Comparison of ENCODE assay signal across 9 mouse cellular contexts in the genomic region with DNA sequence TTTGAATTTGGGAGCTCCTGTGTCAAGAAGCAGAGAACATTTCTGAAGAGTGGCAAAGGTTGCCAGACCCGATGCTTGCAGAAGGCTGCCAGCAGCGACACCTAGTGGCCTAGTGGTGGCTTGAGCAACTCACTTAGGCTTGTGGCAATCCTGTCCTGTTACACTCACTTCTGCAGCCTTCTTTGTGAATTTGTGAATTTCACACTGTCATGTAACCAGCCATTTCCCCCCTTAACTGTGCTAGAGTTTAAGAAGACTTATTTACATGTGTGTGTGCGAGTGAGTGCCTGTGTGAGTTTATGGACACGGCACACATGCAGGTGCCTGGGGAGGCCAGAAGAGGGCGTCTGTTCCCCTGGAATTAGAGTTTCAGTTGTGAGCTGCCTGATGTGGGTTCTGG. TPM values are rescaled to one million over a fixed set of nuclear protein-coding genes. Genes with fewer than 3 reads are reported as not detected.
DNase-seq lines count a peak whose midpoint lies in the region; ATAC-seq lines count a peak whose summit lies in the region.
"Had no signal": no experiment of that assay in that cellular context is flagged by ENCODE, and none has a peak within 500 bp of the region (broad histone marks: within the 10 kb centered on the region; RNA-seq: fewer than 3 reads in every experiment).

No protein-coding gene starts in this region.

- DNase-seq in forebrain, embryonic 14.5 days (ENCODE audit: low spot score), result peak; percentile 88
- peak; percentile 84 to 89 for DNase-seq in adrenal gland, adult 18-20 months (ENCODE audit: low spot score in 2 of 2)
- peak; percentile 90 for DNase-seq in heart, embryonic 10.5 days (ENCODE audit: low spot score)
- peak; percentile 80 to 84 for DNase-seq in layer of hippocampus, postnatal 14 days (ENCODE audit: low spot score in 2 of 2)
- peak; percentile 85 for DNase-seq in mesoderm, embryonic 11.5 days (ENCODE audit: low read depth, low spot score)
- DNase-seq in spleen, postnatal 4 days (ENCODE audit: low spot score in 2 of 2), result peak; percentile 77 to 92

- no peak overlapping the region for H3K4me2 ChIP-seq in forebrain, embryonic 14.5 days (ENCODE audit: low read length)
- no peak overlapping the region for H3K4me2 ChIP-seq in forebrain, embryonic 15.5 days (replicated peaks)

- no peaks in the 10 kb centered on the region for H3K9me3 ChIP-seq in forebrain, embryonic 14.5 days (replicated peaks; ENCODE audit: control insufficient read depth, low read length)
- H3K9me3 ChIP-seq in forebrain, embryonic 15.5 days, result no peaks in the 10 kb centered on the region
- no peaks in the 10 kb centered on the region for H3K9me3 ChIP-seq in heart, embryonic 10.5 days

- no peaks in the 10 kb centered on the region for H3K4me1 ChIP-seq in forebrain, embryonic 14.5 days (ENCODE audit: control insufficient read depth, insufficient read depth, low read length)
- no peaks in the 10 kb centered on the region for H3K4me1 ChIP-seq in forebrain, embryonic 15.5 days
- 0 out of 2 replicates have a peak, but pooled peaks cover 3% of the 10 kb centered on the region for H3K4me1 ChIP-seq in heart, embryonic 10.5 days

- 41% methylated on average over 5 of the region's 5 CpGs for WGBS in forebrain, embryonic 14.5 days
- WGBS in forebrain, embryonic 15.5 days, result 46% methylated on average over 5 of the region's 5 CpGs
- 41% methylated on average over 5 of the region's 5 CpGs for WGBS in heart, embryonic 10.5 days

- H3K27me3 ChIP-seq in forebrain, embryonic 14.5 days (replicated peaks; ENCODE audit: control insufficient read depth, insufficient read depth, low read length), result no peaks in the 10 kb centered on the region
- H3K27me3 ChIP-seq in forebrain, embryonic 15.5 days, result no peaks in the 10 kb centered on the region
- peaks cover 35% of the 10 kb centered on the region; the same call in 1 of the 2 replicates for H3K27me3 ChIP-seq in heart, embryonic 10.5 days (ENCODE audit: insufficient read depth, poor library complexity, severe bottlenecking)

- no peaks in the 10 kb centered on the region for H3K36me3 ChIP-seq in forebrain, embryonic 14.5 days (ENCODE audit: control insufficient read depth, insufficient read depth, low read length)
- no peaks in the 10 kb centered on the region for H3K36me3 ChIP-seq in forebrain, embryonic 15.5 days
- no peaks in the 10 kb centered on the region for H3K36me3 ChIP-seq in heart, embryonic 10.5 days

- H3K4me3 ChIP-seq in forebrain, embryonic 14.5 days (ENCODE audit: low read depth, low read length), result no peak overlapping the region
- no peak overlapping the region for H3K4me3 ChIP-seq in forebrain, embryonic 15.5 days
- H3K4me3 ChIP-seq in heart, embryonic 10.5 days, result no peak overlapping the region
- H3K4me3 ChIP-seq: megakaryocyte, embryonic 14.5 days had no signal

- ATAC-seq in forebrain, embryonic 14.5 days, result no peak
- ATAC-seq in forebrain, embryonic 15.5 days (replicated peaks), result no peak
- ATAC-seq in common myeloid progenitor, adult 5-6 weeks (replicated peaks; ENCODE audit: low read depth, poor library complexity, severe bottlenecking), result peak; percentile 76

- no peak overlapping the region for H3K9ac ChIP-seq in forebrain, embryonic 14.5 days (ENCODE audit: low read length)
- H3K9ac ChIP-seq in forebrain, embryonic 15.5 days (replicated peaks), result no peak overlapping the region

- no peak overlapping the region for H3K27ac ChIP-seq in forebrain, embryonic 14.5 days (ENCODE audit: low read depth, low read length)
- H3K27ac ChIP-seq in forebrain, embryonic 15.5 days (replicated peaks), result no peak overlapping the region
- H3K27ac ChIP-seq in heart, embryonic 10.5 days, result no peak overlapping the region

RNA-seq across cellular contexts. Expression of a gene that starts 10.9 kb away (rescaled TPM):
- 0.98 and 1.1 TPM in 2 replicates for polyA plus RNA-seq in forebrain, embryonic 14.5 days (2014; fragmentation: Nextera tagmentation; extraction: Ambion mirVana)
- 3.2 and 3.6 TPM in 2 replicates for polyA plus RNA-seq in forebrain, embryonic 15.5 days (2015; fragmentation: Nextera tagmentation; extraction: Ambion mirVana)
- total RNA-seq in adrenal gland, adult 18-20 months (2021), result 1 to 10 TPM in 1 of 2 experiments, under 1 TPM in 1; 0.53 to 1.1 TPM
- 0.49 and 0.78 TPM in 2 replicates for total RNA-seq in common myeloid progenitor, adult 5-6 weeks (2017)
- 0.51 and 2.4 TPM in 2 replicates for polyA plus RNA-seq in heart, embryonic 10.5 days (2016; fragmentation: Nextera tagmentation; extraction: Ambion mirVana)
- total RNA-seq in layer of hippocampus, postnatal 14 days (2021), result 10 to 100 TPM; 26.1 to 32.9 TPM

RNA-seq across cellular contexts. Expression of a gene that starts 19.2 kb away (rescaled TPM):
- polyA plus RNA-seq in forebrain, embryonic 14.5 days (2014; fragmentation: Nextera tagmentation; extraction: Ambion mirVana), result 9.2 and 12.9 TPM in 2 replicates
- 14.9 and 17.7 TPM in 2 replicates for polyA plus RNA-seq in forebrain, embryonic 15.5 days (2015; fragmentation: Nextera tagmentation; extraction: Ambion mirVana)
- total RNA-seq in adrenal gland, adult 18-20 months (2021), result 1 to 10 TPM; 2.4 to 2.9 TPM
- total RNA-seq in common myeloid progenitor, adult 5-6 weeks (2017), result 4.1 and 4.8 TPM in 2 replicates
- polyA plus RNA-seq in heart, embryonic 10.5 days (2016; fragmentation: Nextera tagmentation; extraction: Ambion mirVana), result 10.0 and 10.4 TPM in 2 replicates
- 10 to 100 TPM in 1 of 2 experiments, 1 to 10 TPM in 1; 9.3 to 12.6 TPM for total RNA-seq in layer of hippocampus, postnatal 14 days (2021)

RNA-seq across cellular contexts. Expression of a gene that starts 27.9 kb away (rescaled TPM):
- 4.5 and 6.3 TPM in 2 replicates for polyA plus RNA-seq in forebrain, embryonic 14.5 days (2014; fragmentation: Nextera tagmentation; extraction: Ambion mirVana)
- polyA plus RNA-seq in forebrain, embryonic 15.5 days (2015; fragmentation: Nextera tagmentation; extraction: Ambion mirVana), result 5.7 and 6.1 TPM in 2 replicates
- 10 to 100 TPM in 1 of 2 experiments, 1 to 10 TPM in 1; 7.4 to 22.5 TPM for total RNA-seq in adrenal gland, adult 18-20 months (2021)
- total RNA-seq in common myeloid progenitor, adult 5-6 weeks (2017), result 0.41 and 0.82 TPM in 2 replicates
- polyA plus RNA-seq in heart, embryonic 10.5 days (2016; fragmentation: Nextera tagmentation; extraction: Ambion mirVana), result 10.7 and 15.0 TPM in 2 replicates
- total RNA-seq in layer of hippocampus, postnatal 14 days (2021), result 1 to 10 TPM; 2.7 to 2.9 TPM

RNA-seq across cellular contexts. Expression of a gene that starts 36.0 kb away (rescaled TPM):
- 202 and 245 TPM in 2 replicates for polyA plus RNA-seq in forebrain, embryonic 14.5 days (2014; fragmentation: Nextera tagmentation; extraction: Ambion mirVana)
- 191 and 199 TPM in 2 replicates for polyA plus RNA-seq in forebrain, embryonic 15.5 days (2015; fragmentation: Nextera tagmentation; extraction: Ambion mirVana)
- 10 to 100 TPM; 33.7 to 37.3 TPM for total RNA-seq in adrenal gland, adult 18-20 months (2021)
- total RNA-seq in common myeloid progenitor, adult 5-6 weeks (2017), result 43.5 and 49.9 TPM in 2 replicates
- polyA plus RNA-seq in heart, embryonic 10.5 days (2016; fragmentation: Nextera tagmentation; extraction: Ambion mirVana), result 142 and 153 TPM in 2 replicates
- total RNA-seq in layer of hippocampus, postnatal 14 days (2021), result 10 to 100 TPM; 42.3 to 47.7 TPM

RNA-seq across cellular contexts. Expression of a gene that starts 37.9 kb away (rescaled TPM):
- 11.1 and 11.9 TPM in 2 replicates for polyA plus RNA-seq in forebrain, embryonic 14.5 days (2014; fragmentation: Nextera tagmentation; extraction: Ambion mirVana)
- 12.9 and 13.0 TPM in 2 replicates for polyA plus RNA-seq in forebrain, embryonic 15.5 days (2015; fragmentation: Nextera tagmentation; extraction: Ambion mirVana)
- total RNA-seq in adrenal gland, adult 18-20 months (2021), result 1 to 10 TPM; 4.3 to 5.3 TPM
- not detected in 2 replicates for total RNA-seq in common myeloid progenitor, adult 5-6 weeks (2017)
- polyA plus RNA-seq in heart, embryonic 10.5 days (2016; fragmentation: Nextera tagmentation; extraction: Ambion mirVana), result 6.5 and 8.7 TPM in 2 replicates
- 1 to 10 TPM; 7.2 to 7.9 TPM for total RNA-seq in layer of hippocampus, postnatal 14 days (2021)

Comparison
In these comparisons a context has a peak if more than half of its experiments do, and no peak if none do; other contexts are left out.
1. RNA of a gene that starts 10.9 kb away (total RNA-seq): 26.1 to 32.9 TPM in layer of hippocampus, postnatal 14 days; 0.53 to 1.1 TPM in adrenal gland, adult 18-20 months and 0.49 to 0.78 TPM in common myeloid progenitor, adult 5-6 weeks; every median in the first group is over 10 times any median in the second.
2. Peak in every context shown above with its lines, with median percentiles within 50 percentile points of each other: DNase-seq.